Mouse (Mus musculus) E14TG2a.4 (cell line): ENCODE measurements at regions not wholly inside any gene's neighbourhood (a gene's known extent, or its start where the extent isn't known, plus 50 kb on each side); places are given as distances from the start of the nearest gene placed in this dataset.

Experiments
- H3K27me3 ChIP-seq: 2 replicates; pipeline ENCODE4 v1.6.1; 2014; ENCODE audit warnings: low read length, control low read depth; ENCODE audit not compliant: insufficient read depth
- H3K36me3 ChIP-seq: 2 replicates; pipeline ENCODE4 v1.6.1; 2014; ENCODE audit warnings: low read length, control low read depth; ENCODE audit not compliant: insufficient read depth
- H3K4me1 ChIP-seq: replicated peaks from 2 replicates; pipeline ENCODE4 v1.6.1; 2014; ENCODE audit warnings: low read depth, low read length, control low read depth
- H3K4me3 ChIP-seq: replicated peaks from 2 replicates; pipeline ENCODE4 v1.5.1; 2014; ENCODE audit warnings: mild to moderate bottlenecking, low read length
- H3K9me3 ChIP-seq: 2 replicates; pipeline ENCODE4 v1.6.1; 2014; ENCODE audit warnings: low read length, control low read depth
- CTCF ChIP-seq: conservative IDR thresholded peaks from 2 replicates; pipeline ENCODE4 v1.5.1; 2014; ENCODE audit warnings: low read length
- NANOG ChIP-seq: IDR thresholded peaks from 2 replicates; pipeline ENCODE4 v1.6.1; 2014; ENCODE audit warnings: borderline replicate concordance, low read length, mixed read lengths
- POU5F1 ChIP-seq: IDR thresholded peaks from 2 replicates; pipeline ENCODE4 v1.6.1; 2014; ENCODE audit warnings: low read length, borderline replicate concordance

GRCm38 (mm10) chr4:81925611-81926010 is 483.0 kb upstream of the Mpdz start:
- no peaks in the 10 kb centered on the region for H3K4me1 ChIP-seq
- H3K9me3 ChIP-seq, result no peaks in the 10 kb centered on the region
- H3K36me3 ChIP-seq, result no peaks in the 10 kb centered on the region
- TF ChIP-seq NANOG (no peak), POU5F1 (no peak), CTCF (no peak)
- no peak overlapping the region for H3K4me3 ChIP-seq
- H3K27me3 ChIP-seq, result no peaks in the 10 kb centered on the region

- Histone ChIP-seq H3K9me3 (no peaks in the 10 kb centered on the region), H3K36me3 (no peaks in the 10 kb centered on the region)
- TF ChIP-seq NANOG, result no peak
- TF ChIP-seq POU5F1, result no peak
- TF ChIP-seq CTCF, result no peak
These were observed 481.5 kb upstream of the Mpdz start for GRCm38 (mm10) chr4:81924120-81924519.

GRCm38 (mm10) chr4:81922876-81923275 is 480.3 kb upstream of the Mpdz start:
- H3K36me3 ChIP-seq, result no peaks in the 10 kb centered on the region
- no peaks in the 10 kb centered on the region for H3K27me3 ChIP-seq
- H3K9me3 ChIP-seq, result no peaks in the 10 kb centered on the region
- H3K4me1 ChIP-seq, result no peaks in the 10 kb centered on the region
- no peak overlapping the region for H3K4me3 ChIP-seq
- TF ChIP-seq CTCF (no peak), POU5F1 (no peak), NANOG (no peak)

More at GRCm38 (mm10) chr4:81924120-81924519, 481.5 kb upstream of the Mpdz start:
- no peak overlapping the region for H3K4me3 ChIP-seq
- no peaks in the 10 kb centered on the region for H3K4me1 ChIP-seq
- H3K27me3 ChIP-seq, result no peaks in the 10 kb centered on the region

DNA sequence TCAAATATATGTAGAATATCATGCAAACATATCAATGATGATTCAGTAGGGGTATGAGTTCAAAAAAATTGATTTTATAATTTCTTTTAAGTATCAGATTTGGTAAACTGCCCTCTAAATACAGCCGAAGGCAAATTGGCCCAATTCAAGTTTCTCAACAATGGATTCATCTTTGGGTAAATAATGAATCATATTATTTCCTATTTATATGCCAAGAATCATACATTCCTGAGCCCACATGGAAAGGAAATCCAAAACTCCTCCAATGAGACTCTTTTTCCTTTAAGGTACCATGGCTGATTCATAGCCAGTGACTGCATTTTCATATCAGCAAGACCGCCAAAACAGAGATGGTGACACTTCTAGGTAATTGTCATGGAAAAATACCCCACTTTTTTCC is 472.4 kb upstream of the Mpdz start:
- TF ChIP-seq NANOG (no peak), POU5F1 (no peak), CTCF (no peak)
- Histone ChIP-seq H3K4me3 (no peak overlapping the region), H3K4me1 (no peaks in the 10 kb centered on the region), H3K27me3 (no peaks in the 10 kb centered on the region), H3K36me3 (no peaks in the 10 kb centered on the region), H3K9me3 (no peaks in the 10 kb centered on the region)

GRCm38 (mm10) chr4:81913296-81913695 is 470.7 kb upstream of the Mpdz start:
- Histone ChIP-seq H3K36me3 (no peaks in the 10 kb centered on the region), H3K4me1 (no peaks in the 10 kb centered on the region), H3K4me3 (no peak overlapping the region), H3K9me3 (no peaks in the 10 kb centered on the region; the same call in 1 of the 2 replicates), H3K27me3 (no peaks in the 10 kb centered on the region)
- TF ChIP-seq NANOG, result no peak
- no peak for TF ChIP-seq POU5F1
- TF ChIP-seq CTCF, result no peak

DNA sequence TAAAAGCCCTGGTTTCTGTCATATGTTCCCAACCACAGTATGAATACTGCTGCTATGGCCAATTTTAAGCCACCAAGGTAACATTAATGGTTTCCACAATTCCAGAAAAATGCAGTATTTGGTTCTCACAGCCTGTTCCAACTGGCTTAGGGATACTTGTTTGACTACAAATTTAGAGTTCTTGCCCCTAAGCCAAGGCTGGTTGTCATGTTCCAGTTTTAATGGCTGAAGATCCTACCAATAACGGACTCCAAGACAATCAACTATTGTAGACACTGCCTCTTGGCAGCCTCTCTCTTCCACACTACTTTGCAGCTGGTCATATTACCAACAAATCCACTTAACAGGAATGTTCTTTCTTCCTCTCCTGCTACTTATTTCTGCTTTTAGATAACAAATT is 470.0 kb upstream of the Mpdz start:
- Histone ChIP-seq H3K36me3 (no peaks in the 10 kb centered on the region), H3K27me3 (no peaks in the 10 kb centered on the region), H3K9me3 (no peaks in the 10 kb centered on the region; the same call in 1 of the 2 replicates), H3K4me1 (no peaks in the 10 kb centered on the region), H3K4me3 (no peak overlapping the region)
- TF ChIP-seq CTCF (no peak), POU5F1 (no peak), NANOG (no peak)

DNA sequence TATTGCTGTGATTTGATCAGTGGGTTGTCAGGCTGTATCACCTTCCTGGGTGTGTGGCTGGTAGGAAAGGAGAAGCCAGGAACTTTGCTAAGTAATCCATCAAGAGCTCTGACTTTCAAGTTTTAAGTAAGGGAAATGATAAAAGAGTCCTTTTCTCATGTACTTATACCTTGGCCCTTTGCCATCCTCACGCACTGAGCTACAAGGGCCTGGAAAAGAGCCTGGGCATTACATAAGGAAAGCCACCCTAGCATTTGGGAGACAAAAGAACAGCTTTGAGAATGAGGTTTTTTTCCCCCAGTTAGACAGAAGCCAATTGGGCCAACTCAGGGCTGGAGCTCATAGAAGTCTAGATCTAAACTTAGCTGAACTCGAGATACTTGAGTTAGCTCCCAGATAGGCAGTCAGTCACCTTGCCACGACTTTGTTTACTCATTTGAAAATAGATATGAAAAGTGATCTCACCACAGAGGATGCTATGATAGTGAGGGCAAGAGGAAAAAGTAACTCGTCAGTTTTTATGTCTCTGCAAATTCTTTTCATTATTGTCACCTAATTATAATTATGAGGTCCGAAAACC is 457.4 kb upstream of the Mpdz start:
- no peak overlapping the region for H3K4me3 ChIP-seq
- TF ChIP-seq POU5F1 (no peak), NANOG (no peak), CTCF (no peak)
- no peaks in the 10 kb centered on the region for H3K9me3 ChIP-seq
- H3K27me3 ChIP-seq, result no peaks in the 10 kb centered on the region
- no peaks in the 10 kb centered on the region for H3K4me1 ChIP-seq
- H3K36me3 ChIP-seq, result no peaks in the 10 kb centered on the region

- TF ChIP-seq CTCF (no peak), NANOG (no peak), POU5F1 (no peak)
- H3K4me1 ChIP-seq, result no peaks in the 10 kb centered on the region
- H3K36me3 ChIP-seq, result no peaks in the 10 kb centered on the region
- no peak overlapping the region for H3K4me3 ChIP-seq
- H3K27me3 ChIP-seq, result no peaks in the 10 kb centered on the region
- H3K9me3 ChIP-seq, result no peaks in the 10 kb centered on the region
These were observed 456.0 kb upstream of the Mpdz start for GRCm38 (mm10) chr4:81898661-81899060.

- Histone ChIP-seq H3K9me3 (no peaks in the 10 kb centered on the region), H3K4me1 (no peaks in the 10 kb centered on the region), H3K36me3 (no peaks in the 10 kb centered on the region), H3K4me3 (no peak overlapping the region), H3K27me3 (no peaks in the 10 kb centered on the region)
- no peak for TF ChIP-seq POU5F1
- no peak for TF ChIP-seq NANOG
- TF ChIP-seq CTCF, result no peak
These were observed 454.8 kb upstream of the Mpdz start for GRCm38 (mm10) chr4:81897451-81897850.
